Mouse (Mus musculus) heart, adult 2 months (tissue): ENCODE measurements around the gene Clpb. TPM values are rescaled to one million over a fixed set of nuclear protein-coding genes. Genes with fewer than 3 reads are reported as not detected.
A peak's percentile ranks its signal among the peaks of the same experiment; 100 is the strongest.

Experiments used
- DNase-seq, 2 experiments: peaks; one replicate each; pipeline ENCODE4 v3.0.0; 2021
- H3K27ac ChIP-seq: fragments of 200-600 bp; 2 replicates; pipeline ENCODE4 v1.8.1; 2022
- H3K27me3 ChIP-seq: fragments of 200-500 bp; 2 replicates; pipeline ENCODE4 v1.6.1; 2012; ENCODE audit warnings: mild to moderate bottlenecking, low read length, inconsistent platforms, mixed read lengths; ENCODE audit not compliant: control insufficient read depth, insufficient read depth
- H3K36me3 ChIP-seq: fragments of 200-500 bp; 2 replicates; pipeline ENCODE4 v1.6.1; 2012; ENCODE audit warnings: low read length, inconsistent platforms; ENCODE audit not compliant: control insufficient read depth, insufficient read depth
- H3K4me1 ChIP-seq: fragments of 200-500 bp; 2 replicates; pipeline ENCODE4 v1.6.1; 2011; ENCODE audit warnings: low read length; ENCODE audit not compliant: control insufficient read depth, insufficient read depth
- H3K4me3 ChIP-seq: fragments of 200-600 bp; 2 replicates; pipeline ENCODE4 v1.8.1; 2022
- H3K79me2 ChIP-seq: fragments of 200-500 bp; replicated peaks from 2 replicates; pipeline ENCODE4 v1.6.1; 2012; ENCODE audit warnings: mild to moderate bottlenecking, inconsistent platforms, low read length, moderate library complexity, mixed read lengths; ENCODE audit not compliant: control insufficient read depth, insufficient read depth
- H3K9ac ChIP-seq: fragments of 200-500 bp; 2 replicates; pipeline ENCODE4 v1.6.1; 2012; ENCODE audit warnings: low read depth, mild to moderate bottlenecking, control low read depth, inconsistent platforms, low read length, mixed read lengths
- CTCF ChIP-seq: fragments of 200-600 bp; IDR thresholded peaks from 2 replicates; pipeline ENCODE4 v1.8.1; 2022; ENCODE audit warnings: antibody characterized with exemption, mild to moderate bottlenecking, moderate library complexity
- EP300 ChIP-seq: fragments of 200-500 bp; IDR thresholded peaks from 2 replicates; pipeline ENCODE4 v1.6.1; 2011; ENCODE audit warnings: low read depth, low read length, control low read depth; ENCODE audit not compliant: insufficient read depth
- POLR2A ChIP-seq: fragments of 200-500 bp; IDR thresholded peaks from 2 replicates; pipeline ENCODE4 v1.6.1; 2011; ENCODE audit warnings: mild to moderate bottlenecking, low read depth, low read length, control low read depth; ENCODE audit not compliant: insufficient read depth
- WGBS: fragments of 180-500 bp; shearing (Covaris S2); methylation state at CpG from one replicate; pipeline ENCODE4 v1.1.7; 2018; 5-methylcytosine and 5-hydroxymethylcytosine counted together
- intact Hi-C: fragments of 180-260 bp; cut with DNase I; formaldehyde crosslinking; loops from one replicate; pipeline ENCODE4 v1.15.1; 2025
- polyA plus RNA-seq: library from polyadenylated mRNA; depleted of rRNA; stranded (reverse); fragments of >200 nt; gene quantifications from 2 replicates; pipeline ENCODE4 v1.2.3, GENCODE M21; 2012
- total RNA-seq, 2 experiments: library from RNA; stranded (reverse); gene quantifications; 2 replicates each; pipeline ENCODE4 v1.2.3; 2021

Clpb gene
- total and polyA plus RNA-seq, 3 experiments, result 57.3 to 79.2 (median 72.6) TPM

DNA sequence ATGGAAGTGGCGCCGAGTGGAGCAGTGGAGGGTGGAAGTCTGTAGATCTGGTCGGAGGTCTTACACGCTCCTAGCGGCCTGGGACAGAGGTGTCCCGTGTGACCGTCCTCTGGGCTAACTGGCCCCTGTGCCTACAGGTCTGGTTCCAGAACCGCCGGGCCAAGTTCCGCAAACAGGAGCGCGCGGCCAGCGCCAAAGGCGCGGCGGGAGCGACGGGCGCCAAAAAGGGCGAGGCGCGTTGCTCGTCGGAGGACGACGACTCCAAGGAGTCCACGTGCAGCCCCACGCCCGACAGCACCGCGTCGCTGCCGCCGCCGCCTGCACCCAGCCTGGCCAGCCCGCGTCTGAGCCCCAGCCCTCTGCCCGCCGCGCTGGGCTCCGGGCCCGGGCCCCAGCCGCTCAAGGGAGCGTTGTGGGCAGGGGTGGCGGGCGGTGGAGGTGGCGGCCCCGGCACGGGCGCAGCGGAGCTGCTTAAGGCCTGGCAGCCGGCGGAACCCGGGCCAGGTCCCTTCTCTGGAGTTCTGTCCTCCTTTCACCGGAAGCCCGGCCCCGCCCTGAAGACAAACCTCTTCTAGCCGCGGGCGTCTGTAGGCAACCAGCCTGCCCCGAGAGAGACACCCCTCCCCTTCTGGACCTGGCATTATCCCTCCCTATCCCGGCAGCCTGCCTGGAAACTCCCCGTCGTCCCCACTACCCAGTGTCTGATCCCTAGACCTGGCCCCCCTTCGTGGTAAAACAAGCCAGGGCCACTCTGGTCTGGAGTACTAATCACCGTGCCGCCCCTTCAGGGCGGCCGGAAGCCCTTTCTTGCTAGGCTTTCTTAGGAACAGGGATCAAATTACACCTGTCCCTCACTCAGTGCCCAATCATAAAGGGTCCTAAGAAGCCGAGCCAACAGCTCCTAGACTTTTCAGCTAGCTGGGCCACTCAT lies 158.4 kb downstream of the Clpb start:
- H3K27ac ChIP-seq, result peak overlapping the region; percentile 59
- H3K4me1 ChIP-seq, result peaks cover 3% of the 10 kb centered on the region; the same call in 1 of the 2 replicates
- intact Hi-C loops, result no loop called here
- TF ChIP-seq CTCF (peak; percentile 14), POLR2A (no peak), EP300 (0 out of 2 replicates have a peak, but pooled peaks have one; percentile 3)
- no peaks in the 10 kb centered on the region for H3K79me2 ChIP-seq
- H3K4me3 ChIP-seq, result peak overlapping the region; percentile 43
- WGBS, result under 1% methylated on average over 71 of the region's 71 CpGs
- H3K36me3 ChIP-seq, result no peaks in the 10 kb centered on the region
- peak overlapping the region; percentile 67 for H3K9ac ChIP-seq
- H3K27me3 ChIP-seq, result peaks cover 17% of the 10 kb centered on the region
- peak; percentile 74 to 79 for DNase-seq

DNA sequence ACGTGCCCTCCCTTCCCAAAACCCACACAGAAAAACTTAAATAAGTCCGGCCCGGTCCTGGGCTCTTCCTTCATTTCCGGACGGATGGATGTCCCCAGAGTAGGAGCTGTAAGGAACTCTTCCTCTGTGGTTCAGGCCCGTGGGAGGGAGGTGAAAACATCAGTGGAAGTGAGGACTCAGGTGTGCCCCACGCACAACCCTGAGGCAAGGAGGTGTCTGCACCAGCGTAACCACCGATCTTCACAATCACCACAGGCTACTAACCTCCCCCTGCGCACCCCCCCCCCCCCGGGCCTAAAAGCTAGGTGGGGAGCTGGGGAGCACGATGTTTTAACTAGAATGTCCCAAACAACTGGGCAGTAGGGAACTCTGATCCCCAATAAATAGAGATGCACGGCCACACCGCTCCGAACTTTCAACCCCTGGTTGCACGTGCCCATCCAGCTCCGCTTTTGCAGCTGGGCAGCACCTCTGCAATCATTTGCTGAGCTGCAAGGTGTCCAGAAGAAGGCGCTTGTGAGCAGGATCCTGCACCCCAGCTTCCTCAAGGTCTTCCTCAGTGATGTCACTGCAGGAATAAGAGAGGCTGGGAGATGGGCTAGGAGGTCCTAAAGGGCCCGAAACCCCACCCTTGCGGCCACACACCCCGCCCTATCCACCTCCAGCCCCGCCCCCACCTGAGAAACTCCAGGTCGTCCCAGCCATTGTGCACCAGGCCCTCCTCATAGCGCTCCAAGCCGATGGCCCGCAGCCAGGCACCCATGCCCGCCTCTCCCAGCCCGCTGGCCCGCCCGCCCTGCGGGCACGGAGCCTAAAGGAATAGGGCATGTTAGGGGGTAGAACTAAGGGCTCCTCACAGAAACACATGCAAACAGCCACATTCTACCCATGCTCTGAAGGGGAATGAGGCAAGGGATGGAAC lies 159.7 kb downstream of the Clpb start:
- intact Hi-C loops, result no loop called here
- no peaks in the 10 kb centered on the region; the same call in 1 of the 2 replicates for H3K36me3 ChIP-seq
- TF ChIP-seq EP300 (no peak), CTCF (peak; percentile 57), POLR2A (no peak)
- no peak overlapping the region for H3K27ac ChIP-seq
- H3K27me3 ChIP-seq, result peaks cover 14% of the 10 kb centered on the region
- DNase-seq, result peak; percentile 33 to 38
- H3K4me3 ChIP-seq, result no peak overlapping the region
- no peaks in the 10 kb centered on the region for H3K79me2 ChIP-seq
- 61% methylated on average over 32 of the region's 32 CpGs for WGBS
- peaks cover 3% of the 10 kb centered on the region; the same call in 1 of the 2 replicates for H3K4me1 ChIP-seq
- no peak overlapping the region for H3K9ac ChIP-seq

DNA sequence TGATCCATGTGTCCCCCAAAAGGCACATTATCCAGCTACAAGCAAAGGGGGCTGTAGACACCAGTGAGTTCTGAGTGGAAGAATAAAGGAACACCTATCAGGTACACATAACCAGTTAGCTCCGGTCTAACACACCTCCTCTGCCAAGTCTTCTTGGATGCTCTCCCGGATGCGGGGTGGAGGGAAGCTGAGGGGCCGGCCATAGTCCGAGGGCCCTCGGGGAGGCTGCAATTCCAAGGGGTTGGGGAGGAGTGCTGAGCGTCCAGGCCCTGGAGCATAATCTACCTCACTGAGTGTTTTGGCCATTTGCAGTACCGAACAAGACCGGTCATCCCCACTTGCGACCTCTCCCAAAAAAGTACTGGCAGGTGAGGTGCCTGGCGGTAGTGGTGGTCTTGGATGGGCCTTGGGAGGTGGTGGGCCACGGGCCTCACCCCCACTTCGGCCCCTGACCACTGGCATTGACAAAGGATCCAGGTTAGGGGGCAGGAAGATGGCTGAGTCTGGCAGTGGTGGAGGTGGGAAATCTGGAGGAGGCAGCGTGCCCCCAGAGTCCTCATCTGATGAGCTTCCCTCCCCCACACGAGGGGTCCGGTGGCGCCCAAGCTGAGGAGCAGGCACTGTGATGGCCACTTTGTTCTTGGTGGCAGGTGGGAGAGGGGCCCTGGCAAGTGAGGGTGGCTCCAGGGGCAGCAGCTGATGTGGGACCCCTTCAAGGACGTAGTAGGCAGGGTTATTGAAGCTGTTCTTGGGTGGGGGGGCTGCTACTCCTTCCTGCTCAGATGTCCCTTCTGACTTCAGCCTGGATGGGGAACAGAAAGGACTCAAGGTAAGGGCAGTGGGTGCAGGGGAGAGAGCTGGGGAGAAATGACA lies 160.6 kb downstream of the Clpb start:
- peaks cover 6% of the 10 kb centered on the region for H3K27me3 ChIP-seq
- H3K4me3 ChIP-seq, result no peak overlapping the region
- H3K27ac ChIP-seq, result no peak overlapping the region
- intact Hi-C loops, result no loop called here
- H3K9ac ChIP-seq, result no peak overlapping the region
- no peaks in the 10 kb centered on the region; the same call in 1 of the 2 replicates for H3K36me3 ChIP-seq
- peak; percentile 16 to 30 for DNase-seq
- H3K79me2 ChIP-seq, result no peaks in the 10 kb centered on the region
- WGBS, result 66% methylated on average over 18 of the region's 18 CpGs
- TF ChIP-seq POLR2A (no peak), CTCF (no peak), EP300 (no peak)
- peaks cover 3% of the 10 kb centered on the region; the same call in 1 of the 2 replicates for H3K4me1 ChIP-seq

DNA sequence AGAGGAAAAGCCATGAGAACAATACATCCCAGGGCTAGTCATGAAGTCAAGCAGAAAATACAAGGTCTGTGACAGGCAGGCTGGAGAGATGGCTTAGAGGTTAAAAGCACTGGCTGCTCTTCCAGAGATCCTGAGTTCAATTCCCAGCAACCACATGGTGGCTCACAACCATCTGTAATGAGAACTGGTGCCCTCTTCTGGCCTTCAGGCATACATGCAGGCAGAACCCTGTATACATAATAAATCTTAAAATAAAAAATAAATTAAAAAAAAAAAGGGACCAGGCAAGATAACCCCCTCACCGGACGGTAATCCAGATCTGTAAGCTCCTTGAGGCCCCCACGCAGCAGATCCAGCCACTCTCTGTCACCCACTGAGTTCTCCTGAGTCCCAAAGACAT lies 166.9 kb downstream of the Clpb start:
- WGBS, result 100% methylated on average over 3 of the region's 3 CpGs
- TF ChIP-seq POLR2A, result no peak
- TF ChIP-seq EP300, result no peak
- peak; percentile 55 for TF ChIP-seq CTCF
- Histone ChIP-seq H3K27ac (no peak overlapping the region), H3K4me1 (peaks cover 3% of the 10 kb centered on the region), H3K4me3 (no peak overlapping the region), H3K9ac (no peak overlapping the region), H3K79me2 (no peaks in the 10 kb centered on the region), H3K27me3 (no peaks in the 10 kb centered on the region), H3K36me3 (peaks cover 3% of the 10 kb centered on the region)
- intact Hi-C loops, result no loop called here
- no peak for DNase-seq

DNA sequence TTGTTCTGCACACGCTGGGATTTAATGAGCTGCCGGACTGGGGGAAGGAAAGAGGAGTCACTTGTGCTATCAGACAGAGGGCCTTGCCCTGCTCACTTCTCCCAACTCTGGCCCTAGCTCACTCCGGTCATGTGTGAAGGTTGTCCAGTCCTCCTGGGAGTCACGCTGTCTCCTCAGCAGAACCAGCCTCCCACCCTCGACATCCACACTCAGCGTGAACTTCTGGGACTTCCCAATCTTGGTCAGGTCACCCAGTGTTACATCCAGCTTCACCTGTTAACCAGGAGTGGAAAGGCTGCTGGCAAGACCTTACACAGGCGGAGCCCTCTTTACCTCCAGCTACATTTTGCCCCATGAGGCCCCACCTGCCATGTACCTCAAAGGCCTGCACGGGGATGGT lies 168.0 kb downstream of the Clpb start:
- no peaks in the 10 kb centered on the region for H3K27me3 ChIP-seq
- peaks cover 4% of the 10 kb centered on the region for H3K36me3 ChIP-seq
- peak in 1 of 2 experiments; percentile 19 for DNase-seq
- no peak overlapping the region for H3K9ac ChIP-seq
- H3K27ac ChIP-seq, result no peak overlapping the region; the same call in 1 of the 2 replicates
- peaks cover 5% of the 10 kb centered on the region for H3K4me1 ChIP-seq
- intact Hi-C loops, result no loop called here
- WGBS, result 82% methylated on average over 8 of the region's 8 CpGs
- no peak for TF ChIP-seq EP300
- TF ChIP-seq CTCF, result no peak
- TF ChIP-seq POLR2A, result no peak
- no peak overlapping the region for H3K4me3 ChIP-seq
- peaks cover 2% of the 10 kb centered on the region; the same call in 1 of the 2 replicates for H3K79me2 ChIP-seq
